Mouse (Mus musculus): ENCODE results near the gene Srp9. TPM values are rescaled to one million over a fixed set of nuclear protein-coding genes. Genes with fewer than 3 reads are reported as not detected.

Gene Srp9
- 165 TPM for polyA plus RNA-seq (2017; shearing (Covaris generic))

DNA sequence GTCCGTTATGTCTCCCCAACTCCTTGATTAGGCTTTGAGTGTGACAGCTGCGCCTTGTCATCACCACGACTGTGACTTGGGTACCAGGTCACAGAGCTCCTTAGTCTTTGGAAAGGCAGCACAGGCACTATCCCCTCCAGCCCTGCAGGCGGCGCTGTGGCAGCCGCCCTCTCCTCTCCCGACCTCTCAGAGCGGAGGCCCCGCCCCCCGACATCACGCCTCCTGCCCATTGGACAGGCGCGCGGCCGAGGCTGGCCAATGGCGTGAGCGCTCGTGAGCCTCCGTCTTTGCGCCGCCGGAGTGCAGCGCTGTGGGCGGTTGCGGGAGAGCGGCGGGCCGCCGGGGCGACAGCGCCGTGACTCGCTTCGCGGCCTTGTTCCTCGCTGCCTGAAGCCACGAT lies at the start of gene Srp9:
Gene Srp9, plus strand, starts transcription at position 232 of the 400 bp plus-strand sequence.

DNA sequence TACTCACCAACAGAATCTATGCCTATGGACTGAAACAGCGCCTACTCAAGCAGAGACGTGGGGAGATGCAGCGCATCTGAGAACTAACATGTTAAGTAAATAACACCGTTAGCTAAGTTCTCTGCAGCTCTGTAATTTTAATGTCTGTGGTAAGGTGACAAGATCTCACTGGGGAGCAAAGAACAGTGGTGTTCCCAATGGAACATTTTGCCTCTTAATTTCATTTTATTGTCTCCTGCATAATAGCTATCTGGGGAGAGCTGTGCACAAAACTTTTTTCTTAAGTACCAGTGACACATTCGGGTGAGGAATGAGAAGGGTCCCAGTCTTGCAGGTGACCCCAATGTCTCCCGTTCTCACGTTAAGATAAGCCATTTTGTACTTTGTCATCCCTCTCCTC lies 39.8 kb downstream of the Srp9 start, which contains the start of gene Vmn1r1:
Gene Vmn1r1, minus strand, starts transcription at position 101 of the 400 bp plus-strand sequence.

Other genes starting within 250 kb of the Srp9 start
- 0.37 TPM for gene Enah, start 104.7 kb upstream of the Srp9 start, polyA plus RNA-seq (2017; shearing (Covaris generic))
- gene Vmn1r1, start 39.7 kb downstream of the Srp9 start, polyA plus RNA-seq (2017; shearing (Covaris generic)) = not detected
- gene Degs1, start 158.1 kb downstream of the Srp9 start, polyA plus RNA-seq (2017; shearing (Covaris generic)) = 125 TPM
- 4.8 TPM for gene Fbxo28, start 216.9 kb downstream of the Srp9 start, polyA plus RNA-seq (2017; shearing (Covaris generic))

All from activated CD4-positive, CD25-positive, alpha-beta regulatory T cell, adult 9 weeks (primary cell).